Mouse (Mus musculus) midbrain, postnatal 0 days (tissue): ENCODE data around the gene Pwp2. TPM values are rescaled to one million over a fixed set of nuclear protein-coding genes. Genes with fewer than 3 reads are reported as not detected.
A peak's percentile ranks its signal among the peaks of the same experiment; 100 is the strongest.

Experiments
- ATAC-seq: fragments of 200-750 bp; cut with Nextera tagmentation; 2 replicates; pipeline ENCODE4 v1.8.0; 2017; ENCODE audit warnings: moderate number of reproducible peaks, mild to moderate bottlenecking, moderate TSS enrichment, moderate library complexity; ENCODE audit not compliant: low FRiP score
- DNase-seq: peaks from one replicate; pipeline ENCODE4 v3.0.0-alpha.2; 2015; ENCODE audit warnings: low spot score
- H3K27ac ChIP-seq: fragments of 300-500 bp; sonication (generic); 2 replicates; pipeline ENCODE4 v1.5.1; 2014; ENCODE audit warnings: low read depth, mild to moderate bottlenecking, low read length, mixed read lengths
- H3K27me3 ChIP-seq: fragments of 300-500 bp; sonication (generic); 2 replicates; pipeline ENCODE4 v1.6.1; 2014; ENCODE audit warnings: low read length, control low read depth, mixed read lengths; ENCODE audit not compliant: insufficient read depth
- H3K36me3 ChIP-seq: fragments of 300-500 bp; sonication (generic); 2 replicates; pipeline ENCODE4 v1.6.1; 2014; ENCODE audit warnings: low read length, control low read depth, mixed read lengths; ENCODE audit not compliant: insufficient read depth
- H3K4me1 ChIP-seq: fragments of 300-500 bp; sonication (generic); 2 replicates; pipeline ENCODE4 v1.6.1; 2014; ENCODE audit warnings: mild to moderate bottlenecking, control low read depth, antibody characterized with exemption, low read length, mixed read lengths; ENCODE audit not compliant: insufficient read depth
- H3K4me2 ChIP-seq: fragments of 300-500 bp; sonication (generic); 2 replicates; pipeline ENCODE4 v1.6.1; 2014; ENCODE audit warnings: low read depth, mild to moderate bottlenecking, low read length, mixed read lengths; ENCODE audit not compliant: poor library complexity, severe bottlenecking
- H3K4me3 ChIP-seq: fragments of 300-500 bp; sonication (generic); 2 replicates; pipeline ENCODE4 v1.5.1; 2014; ENCODE audit warnings: low read depth, mild to moderate bottlenecking, low read length, moderate library complexity
- H3K9ac ChIP-seq: fragments of 300-500 bp; sonication (generic); replicated peaks from 2 replicates; pipeline ENCODE4 v1.6.1; 2014; ENCODE audit warnings: mild to moderate bottlenecking, low read length, moderate library complexity, mixed read lengths; ENCODE audit not compliant: poor library complexity, severe bottlenecking
- H3K9me3 ChIP-seq: fragments of 300-500 bp; sonication (generic); 2 replicates; pipeline ENCODE4 v1.6.1; 2016; ENCODE audit warnings: low read length, control low read depth
- CTCF ChIP-seq: IDR thresholded peaks from 2 replicates; pipeline ENCODE4 v1.5.1; 2016; ENCODE audit warnings: antibody characterized with exemption, mild to moderate bottlenecking
- WGBS: fragments of 180-500 bp; shearing (Covaris S2); extraction: QIAGEN DNeasy Blood & Tissue Kit; methylation state at CpG from one replicate; pipeline ENCODE4 v1.1.7; 2014; 5-methylcytosine and 5-hydroxymethylcytosine counted together
- polyA plus RNA-seq: library from polyadenylated mRNA; unstranded; fragments of >200 nt; fragmentation: Nextera tagmentation; extraction: Ambion mirVana; gene quantifications from 2 replicates; pipeline ENCODE4 v1.2.1, GENCODE M21; 2015
- total RNA-seq: library from RNA; depleted of rRNA; stranded (reverse); fragments of >200 nt; gene quantifications from 2 replicates; pipeline ENCODE4 v1.2.3, GENCODE M21; 2014

Gene Pwp2
- total and polyA plus RNA-seq, 2 experiments from 2014 or later = 13.4 to 24.5 TPM

- peaks cover 49% of the 10 kb centered on the region for H3K36me3 ChIP-seq
- TF ChIP-seq CTCF = no peak
- WGBS = 93% methylated on average over 21 of the region's 21 CpGs
- no peak overlapping the region for H3K4me3 ChIP-seq
- ATAC-seq (no peak), DNase-seq (no peak)
- peaks cover 6% of the 10 kb centered on the region; the same call in 1 of the 2 replicates for H3K4me1 ChIP-seq
- no peak overlapping the region for H3K27ac ChIP-seq
- H3K9ac ChIP-seq = no peak overlapping the region
- no peaks in the 10 kb centered on the region for H3K9me3 ChIP-seq
- H3K27me3 ChIP-seq = no peaks in the 10 kb centered on the region
- H3K4me2 ChIP-seq = no peak overlapping the region
Measured at GRCm38 (mm10) chr10:78165256-78166005, 19.5 kb downstream of the Pwp2 start.

GRCm38 (mm10) chr10:78164786-78165185, 20.2 kb downstream of the Pwp2 start:
- ATAC-seq (no peak), DNase-seq (no peak)
- peaks cover 7% of the 10 kb centered on the region; the same call in 1 of the 2 replicates for H3K4me1 ChIP-seq
- H3K4me3 ChIP-seq = no peak overlapping the region
- no peak overlapping the region for H3K9ac ChIP-seq
- no peaks in the 10 kb centered on the region for H3K27me3 ChIP-seq
- no peaks in the 10 kb centered on the region for H3K9me3 ChIP-seq
- no peak overlapping the region for H3K4me2 ChIP-seq
- TF ChIP-seq CTCF = no peak
- WGBS = 95% methylated on average over 12 of the region's 12 CpGs
- H3K36me3 ChIP-seq = peaks cover 49% of the 10 kb centered on the region
- no peak overlapping the region for H3K27ac ChIP-seq

GRCm38 (mm10) chr10:78163923-78164322, 21.0 kb downstream of the Pwp2 start:
- no peak for ATAC-seq
- Histone ChIP-seq H3K4me1 (peaks cover 13% of the 10 kb centered on the region; the same call in 1 of the 2 replicates), H3K36me3 (peaks cover 49% of the 10 kb centered on the region), H3K9ac (no peak overlapping the region), H3K27ac (no peak overlapping the region), H3K9me3 (no peaks in the 10 kb centered on the region), H3K4me3 (no peak overlapping the region), H3K27me3 (no peaks in the 10 kb centered on the region), H3K4me2 (no peak overlapping the region)
- peak; percentile 84 for DNase-seq
- peak; percentile 86 for TF ChIP-seq CTCF
- 30% methylated on average over 4 of the region's 4 CpGs for WGBS

GRCm38 (mm10) chr10:78163241-78163640, 21.7 kb downstream of the Pwp2 start:
- TF ChIP-seq CTCF = no peak
- no peak overlapping the region for H3K9ac ChIP-seq
- no peaks in the 10 kb centered on the region for H3K27me3 ChIP-seq
- 0 out of 2 replicates have a peak, but pooled peaks cover 8% of the 10 kb centered on the region for H3K4me1 ChIP-seq
- H3K9me3 ChIP-seq = no peaks in the 10 kb centered on the region
- H3K4me3 ChIP-seq = no peak overlapping the region
- H3K27ac ChIP-seq = no peak overlapping the region
- WGBS = 96% methylated on average over 9 of the region's 9 CpGs
- peaks cover 49% of the 10 kb centered on the region for H3K36me3 ChIP-seq
- no peak overlapping the region for H3K4me2 ChIP-seq
- no peak for DNase-seq
- ATAC-seq = 0 out of 2 replicates have a peak, but pooled peaks have one; percentile 8

DNA sequence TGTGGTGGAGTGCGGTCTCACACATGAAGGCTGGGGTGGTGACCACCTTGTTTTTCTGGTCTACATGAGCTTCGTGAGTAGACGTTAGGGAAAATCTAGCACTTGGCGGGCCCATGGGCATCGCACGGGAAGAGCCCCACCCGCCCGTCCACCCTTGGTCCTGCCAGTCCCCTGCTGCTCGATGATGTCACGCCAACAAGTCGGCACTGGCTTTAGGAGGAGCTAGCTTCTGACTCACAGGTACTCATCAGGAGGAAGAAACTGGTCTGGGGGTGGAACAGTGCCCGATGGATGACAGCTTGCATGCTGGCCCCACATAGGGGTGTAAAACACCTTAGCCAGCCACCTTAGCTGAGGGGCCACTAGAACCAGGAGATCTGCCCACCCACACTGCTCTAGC, 22.3 kb downstream of the Pwp2 start:
- H3K9me3 ChIP-seq = no peaks in the 10 kb centered on the region
- 0 out of 2 replicates have a peak, but pooled peaks cover 8% of the 10 kb centered on the region for H3K4me1 ChIP-seq
- H3K9ac ChIP-seq = no peak overlapping the region
- H3K27me3 ChIP-seq = no peaks in the 10 kb centered on the region
- peaks cover 49% of the 10 kb centered on the region for H3K36me3 ChIP-seq
- H3K27ac ChIP-seq = no peak overlapping the region
- ATAC-seq (no peak), DNase-seq (no peak)
- no peak for TF ChIP-seq CTCF
- H3K4me3 ChIP-seq = no peak overlapping the region
- H3K4me2 ChIP-seq = no peak overlapping the region
- 95% methylated on average over 12 of the region's 12 CpGs for WGBS

DNA sequence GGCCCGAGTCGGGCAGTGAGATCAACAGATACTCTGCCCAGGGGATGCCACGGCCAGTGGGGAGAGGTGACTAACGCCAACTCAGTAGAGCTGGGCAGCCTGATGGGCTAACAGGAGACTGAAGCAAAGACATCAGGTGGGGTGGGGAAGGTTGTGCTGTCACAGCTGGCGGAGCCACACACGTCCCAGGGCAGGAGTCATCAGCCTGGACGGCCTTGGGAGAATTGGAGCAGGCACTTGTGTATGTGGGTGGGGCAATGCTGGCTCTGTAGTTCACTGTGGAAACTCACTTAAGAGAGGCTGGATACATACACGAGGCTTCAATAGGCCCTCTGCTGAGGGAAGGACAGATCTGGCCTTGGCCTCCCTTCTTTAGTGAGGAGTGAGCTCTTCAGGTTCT, 23.9 kb downstream of the Pwp2 start:
- no peak for TF ChIP-seq CTCF
- H3K9ac ChIP-seq = no peak overlapping the region
- no peaks in the 10 kb centered on the region for H3K9me3 ChIP-seq
- no peak overlapping the region for H3K4me2 ChIP-seq
- H3K36me3 ChIP-seq = peaks cover 34% of the 10 kb centered on the region
- no peak overlapping the region for H3K27ac ChIP-seq
- 89% methylated on average over 8 of the region's 8 CpGs for WGBS
- no peak for ATAC-seq
- 0 out of 2 replicates have a peak, but pooled peaks cover 8% of the 10 kb centered on the region for H3K4me1 ChIP-seq
- H3K4me3 ChIP-seq = no peak overlapping the region
- no peak for DNase-seq
- H3K27me3 ChIP-seq = no peaks in the 10 kb centered on the region
